Mouse (Mus musculus) hindbrain, embryonic 15.5 days (tissue): Measurements from ENCODE around the gene Adamts2. TPM values are rescaled to one million over a fixed set of nuclear protein-coding genes. Genes with fewer than 3 reads are reported as not detected.

Experiments used
- ATAC-seq: fragments of 200-750 bp; cut with Nextera tagmentation; 2 replicates; pipeline ENCODE4 v1.8.0; 2017; ENCODE audit warnings: low read depth, moderate number of reproducible peaks, moderate TSS enrichment; ENCODE audit not compliant: low FRiP score
- H3K27ac ChIP-seq: fragments of 300-500 bp; sonication (generic); replicated peaks from 2 replicates; pipeline ENCODE4 v1.5.1; 2015; ENCODE audit warnings: mild to moderate bottlenecking, inconsistent platforms
- H3K27me3 ChIP-seq: fragments of 300-500 bp; sonication (generic); 2 replicates; pipeline ENCODE4 v1.6.1; 2015; ENCODE audit warnings: control low read depth, inconsistent platforms
- H3K36me3 ChIP-seq: fragments of 300-500 bp; sonication (generic); 2 replicates; pipeline ENCODE4 v1.6.1; 2015; ENCODE audit warnings: control low read depth, inconsistent platforms
- H3K4me1 ChIP-seq: fragments of 300-500 bp; sonication (generic); replicated peaks from 2 replicates; pipeline ENCODE4 v1.6.1; 2015; ENCODE audit warnings: control low read depth, inconsistent platforms
- H3K4me2 ChIP-seq: fragments of 300-500 bp; sonication (generic); 2 replicates; pipeline ENCODE4 v1.6.1; 2015; ENCODE audit warnings: moderate library complexity, mild to moderate bottlenecking, inconsistent platforms
- H3K4me3 ChIP-seq: fragments of 300-500 bp; sonication (generic); 2 replicates; pipeline ENCODE4 v1.5.1; 2015; ENCODE audit warnings: mild to moderate bottlenecking, inconsistent platforms
- H3K9ac ChIP-seq: fragments of 300-500 bp; sonication (generic); 2 replicates; pipeline ENCODE4 v1.6.1; 2015; ENCODE audit warnings: inconsistent platforms
- H3K9me3 ChIP-seq: fragments of 300-500 bp; sonication (generic); 2 replicates; pipeline ENCODE4 v1.6.1; 2016; ENCODE audit warnings: control low read depth, inconsistent platforms
- WGBS: fragments of 180-500 bp; shearing (Covaris S2); methylation state at CpG from one replicate; pipeline ENCODE4 v1.1.7; 2015; 5-methylcytosine and 5-hydroxymethylcytosine counted together
- polyA plus RNA-seq: library from polyadenylated mRNA; unstranded; fragments of >200 nt; fragmentation: Nextera tagmentation; extraction: Ambion mirVana; gene quantifications from 2 replicates; pipeline ENCODE4 v1.2.1, GENCODE M21; 2015

Gene Adamts2
- polyA plus RNA-seq, 1 experiment from 2014 or later: 5.9 TPM

DNA sequence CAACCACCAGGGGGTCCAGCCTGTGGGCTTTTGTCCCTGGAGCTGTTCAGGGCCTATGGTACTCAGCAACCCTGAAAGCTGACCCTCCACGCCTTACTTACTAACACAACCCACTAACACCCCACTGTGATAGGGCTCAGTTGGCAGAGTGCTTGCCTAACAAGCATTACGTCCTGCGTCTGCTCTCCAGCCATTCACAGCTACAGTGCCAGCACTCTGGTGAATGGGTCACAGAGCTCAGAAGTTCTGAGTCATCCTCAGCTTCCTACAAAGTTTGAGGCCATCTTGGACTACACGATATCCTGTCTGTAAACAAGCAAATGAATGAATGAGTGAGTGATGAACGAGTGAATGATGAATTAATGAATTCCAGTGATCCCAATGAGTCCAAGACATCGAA, 118.5 kb downstream of the Adamts2 start:
- Histone ChIP-seq H3K4me3 (no peak overlapping the region), H3K9ac (no peak overlapping the region), H3K27me3 (no peaks in the 10 kb centered on the region), H3K36me3 (no peaks in the 10 kb centered on the region), H3K4me2 (no peak overlapping the region), H3K27ac (no peak overlapping the region), H3K4me1 (peaks cover 15% of the 10 kb centered on the region), H3K9me3 (no peaks in the 10 kb centered on the region)
- no peak for ATAC-seq
- 72% methylated on average over 6 of the region's 6 CpGs for WGBS

GRCm38 (mm10) chr11:50720856-50721550, 119.1 kb downstream of the Adamts2 start:
- ATAC-seq: no peak
- 46% methylated on average over 12 of the region's 12 CpGs for WGBS
- H3K4me2 ChIP-seq: no peak overlapping the region

DNA sequence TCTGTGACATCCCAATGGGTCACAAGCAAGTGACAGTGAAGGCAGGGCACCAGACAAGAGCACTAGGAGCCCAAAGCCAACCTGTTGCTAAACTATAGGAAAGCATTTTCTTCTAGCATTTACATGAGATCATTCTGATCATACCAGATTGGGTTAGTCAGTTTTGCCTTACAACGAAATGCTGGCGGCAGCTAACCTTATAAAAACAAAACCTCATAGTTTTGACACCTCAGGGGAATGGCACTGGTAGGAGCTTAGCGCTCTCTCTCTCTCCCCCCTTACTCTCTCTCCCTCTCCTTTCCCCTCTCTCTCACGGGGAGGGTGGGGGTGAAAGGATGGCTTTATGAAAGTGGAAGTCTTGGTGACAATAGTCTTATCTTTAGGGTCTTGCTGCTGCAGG, 123.7 kb downstream of the Adamts2 start:
- H3K4me2 ChIP-seq: no peak overlapping the region
- no peaks in the 10 kb centered on the region for H3K9me3 ChIP-seq
- no peak overlapping the region for H3K9ac ChIP-seq
- no peaks in the 10 kb centered on the region for H3K27me3 ChIP-seq
- H3K27ac ChIP-seq: no peak overlapping the region
- no peak overlapping the region for H3K4me3 ChIP-seq
- ATAC-seq: no peak
- peaks cover 6% of the 10 kb centered on the region for H3K4me1 ChIP-seq
- no peaks in the 10 kb centered on the region for H3K36me3 ChIP-seq
- WGBS: 74% methylated on average over 4 of the region's 4 CpGs

More at GRCm38 (mm10) chr11:50720856-50721550, 119.1 kb downstream of the Adamts2 start:
- H3K4me3 ChIP-seq: no peak overlapping the region
- H3K9me3 ChIP-seq: no peaks in the 10 kb centered on the region
- H3K27me3 ChIP-seq: no peaks in the 10 kb centered on the region
- no peak overlapping the region for H3K27ac ChIP-seq
- no peak overlapping the region for H3K9ac ChIP-seq
- H3K4me1 ChIP-seq: peaks cover 15% of the 10 kb centered on the region
- H3K36me3 ChIP-seq: no peaks in the 10 kb centered on the region

DNA sequence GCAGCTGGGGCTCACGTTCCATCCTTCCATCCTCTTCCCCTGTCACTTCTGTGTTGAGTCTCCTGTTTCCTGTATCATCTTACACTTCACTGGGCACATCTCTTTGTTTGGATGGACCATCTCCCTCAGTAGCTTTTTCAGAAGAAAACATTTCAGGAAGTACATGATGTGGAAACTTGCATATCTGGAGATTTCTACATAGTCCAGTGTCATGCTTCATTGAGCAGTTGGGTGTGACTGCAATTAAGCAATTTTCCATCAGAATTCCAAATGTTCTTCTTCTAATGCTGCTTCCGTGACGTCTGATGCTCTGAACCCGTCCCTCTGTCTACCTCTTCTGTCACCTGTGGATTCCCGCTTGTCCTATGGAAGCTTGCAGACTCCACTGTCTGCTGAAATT, 124.2 kb downstream of the Adamts2 start:
- 85% methylated on average over 5 of the region's 5 CpGs for WGBS
- Histone ChIP-seq H3K4me3 (no peak overlapping the region), H3K36me3 (no peaks in the 10 kb centered on the region), H3K27me3 (no peaks in the 10 kb centered on the region), H3K9ac (no peak overlapping the region), H3K27ac (no peak overlapping the region), H3K4me2 (no peak overlapping the region), H3K4me1 (peaks cover 2% of the 10 kb centered on the region), H3K9me3 (no peaks in the 10 kb centered on the region)
- ATAC-seq: no peak

GRCm38 (mm10) chr11:50733146-50733545, 131.3 kb downstream of the Adamts2 start:
- Histone ChIP-seq H3K4me3 (no peak overlapping the region), H3K9ac (no peak overlapping the region), H3K36me3 (no peaks in the 10 kb centered on the region), H3K9me3 (no peaks in the 10 kb centered on the region), H3K4me2 (no peak overlapping the region), H3K27me3 (no peaks in the 10 kb centered on the region), H3K27ac (no peak overlapping the region), H3K4me1 (no peaks in the 10 kb centered on the region)
- ATAC-seq: no peak
- 63% methylated on average over 3 of the region's 3 CpGs for WGBS

DNA sequence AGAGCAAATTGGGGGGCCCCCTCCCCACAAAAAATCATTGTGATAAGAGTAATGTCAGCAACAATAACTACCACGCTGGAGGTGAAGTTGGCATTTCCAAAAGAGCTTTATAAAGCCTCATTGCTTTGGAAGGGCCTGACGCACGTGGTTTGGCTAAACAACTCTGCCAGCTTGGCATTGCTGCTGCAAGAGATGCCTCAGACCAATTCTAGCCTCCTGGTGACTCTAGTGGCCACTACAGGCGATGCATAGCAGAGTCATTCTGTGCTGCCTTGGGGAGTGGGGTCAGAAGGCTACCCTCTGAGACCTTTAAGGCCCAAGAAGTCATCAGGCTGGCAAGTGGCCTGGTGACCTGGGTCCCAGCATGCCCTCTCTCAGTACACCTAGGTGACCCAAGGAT, 132.2 kb downstream of the Adamts2 start:
- Histone ChIP-seq H3K4me2 (no peak overlapping the region), H3K27me3 (no peaks in the 10 kb centered on the region), H3K27ac (no peak overlapping the region), H3K4me1 (no peaks in the 10 kb centered on the region), H3K36me3 (no peaks in the 10 kb centered on the region), H3K4me3 (no peak overlapping the region), H3K9me3 (no peaks in the 10 kb centered on the region), H3K9ac (no peak overlapping the region)
- ATAC-seq: no peak
- 66% methylated on average over 4 of the region's 4 CpGs for WGBS

- H3K9ac ChIP-seq: no peak overlapping the region
- WGBS: 97% methylated on average over 1 of the region's 1 CpGs
- no peaks in the 10 kb centered on the region for H3K36me3 ChIP-seq
- H3K9me3 ChIP-seq: no peaks in the 10 kb centered on the region
- H3K27ac ChIP-seq: no peak overlapping the region
- ATAC-seq: no peak
- no peak overlapping the region for H3K4me3 ChIP-seq
- no peaks in the 10 kb centered on the region for H3K27me3 ChIP-seq
- H3K4me1 ChIP-seq: no peaks in the 10 kb centered on the region
- no peak overlapping the region for H3K4me2 ChIP-seq
Observed at GRCm38 (mm10) chr11:50736548-50736947, 134.7 kb downstream of the Adamts2 start.

- H3K9ac ChIP-seq: no peak overlapping the region
- no peak for ATAC-seq
- no peak overlapping the region for H3K27ac ChIP-seq
- no peaks in the 10 kb centered on the region for H3K36me3 ChIP-seq
- H3K27me3 ChIP-seq: no peaks in the 10 kb centered on the region
- no peak overlapping the region for H3K4me3 ChIP-seq
- H3K4me1 ChIP-seq: no peaks in the 10 kb centered on the region
- no peak overlapping the region for H3K4me2 ChIP-seq
- WGBS: 100% methylated on average over 1 of the region's 1 CpGs
- no peaks in the 10 kb centered on the region for H3K9me3 ChIP-seq
Observed at GRCm38 (mm10) chr11:50738436-50738835, 136.6 kb downstream of the Adamts2 start.

GRCm38 (mm10) chr11:50739453-50739852, 137.6 kb downstream of the Adamts2 start:
- H3K27ac ChIP-seq: no peak overlapping the region
- H3K4me3 ChIP-seq: no peak overlapping the region
- ATAC-seq: no peak
- H3K27me3 ChIP-seq: no peaks in the 10 kb centered on the region
- H3K4me1 ChIP-seq: no peaks in the 10 kb centered on the region
- no peaks in the 10 kb centered on the region for H3K9me3 ChIP-seq
- no peaks in the 10 kb centered on the region for H3K36me3 ChIP-seq
- 63% methylated on average over 10 of the region's 10 CpGs for WGBS
- no peak overlapping the region for H3K4me2 ChIP-seq
- H3K9ac ChIP-seq: no peak overlapping the region

GRCm38 (mm10) chr11:50742146-50742545, 140.3 kb downstream of the Adamts2 start:
- peaks cover 9% of the 10 kb centered on the region; the same call in 1 of the 2 replicates for H3K4me1 ChIP-seq
- no peaks in the 10 kb centered on the region for H3K9me3 ChIP-seq
- no peak overlapping the region for H3K9ac ChIP-seq
- no peak overlapping the region for H3K27ac ChIP-seq
- no peak for ATAC-seq
- no peak overlapping the region for H3K4me3 ChIP-seq
- no peaks in the 10 kb centered on the region for H3K36me3 ChIP-seq
- WGBS: 88% methylated on average over 1 of the region's 1 CpGs
- H3K4me2 ChIP-seq: no peak overlapping the region
- H3K27me3 ChIP-seq: no peaks in the 10 kb centered on the region

GRCm38 (mm10) chr11:50744971-50745370, 143.1 kb downstream of the Adamts2 start:
- Histone ChIP-seq H3K4me3 (no peak overlapping the region), H3K4me2 (no peak overlapping the region), H3K9me3 (no peaks in the 10 kb centered on the region), H3K36me3 (no peaks in the 10 kb centered on the region), H3K4me1 (peaks cover 9% of the 10 kb centered on the region; the same call in 1 of the 2 replicates), H3K9ac (no peak overlapping the region), H3K27ac (no peak overlapping the region), H3K27me3 (no peaks in the 10 kb centered on the region)
- 0 out of 2 replicates have a peak, but pooled peaks have one; percentile 37 for ATAC-seq
- 58% methylated on average over 6 of the region's 6 CpGs for WGBS

DNA sequence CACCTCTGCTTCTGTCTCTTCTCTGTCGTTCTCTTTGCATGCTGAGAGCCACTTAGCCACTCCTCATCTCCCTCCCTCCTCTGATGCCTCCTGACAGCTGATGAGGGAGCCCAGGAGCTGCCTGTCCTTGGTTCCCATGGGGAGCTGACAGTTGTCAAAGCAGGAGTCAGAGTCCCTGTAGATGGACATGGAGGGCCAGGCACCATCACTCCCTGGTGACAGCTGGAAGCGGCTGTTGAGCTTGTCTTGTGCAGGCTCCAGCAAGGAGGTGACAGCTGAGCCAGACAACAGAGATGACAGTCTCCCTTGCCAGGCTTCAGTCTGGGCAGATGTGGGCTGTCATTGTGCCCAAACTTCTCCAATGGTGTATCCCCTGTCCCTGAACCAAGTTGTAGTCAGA, 144.6 kb downstream of the Adamts2 start:
- WGBS: 40% methylated on average over 2 of the region's 2 CpGs
- no peak overlapping the region for H3K27ac ChIP-seq
- H3K4me3 ChIP-seq: no peak overlapping the region
- no peaks in the 10 kb centered on the region for H3K9me3 ChIP-seq
- H3K9ac ChIP-seq: no peak overlapping the region
- no peak overlapping the region for H3K4me2 ChIP-seq
- H3K27me3 ChIP-seq: no peaks in the 10 kb centered on the region
- H3K4me1 ChIP-seq: peaks cover 14% of the 10 kb centered on the region; the same call in 1 of the 2 replicates
- H3K36me3 ChIP-seq: no peaks in the 10 kb centered on the region
- ATAC-seq: no peak
